Mouse (Mus musculus): ENCODE measurements around the gene Zfp341. TPM values are rescaled to one million over a fixed set of nuclear protein-coding genes. Genes with fewer than 3 reads are reported as not detected.

The Zfp341 gene
- polyA plus RNA-seq, 1 experiment, result 2.6 TPM

DNA sequence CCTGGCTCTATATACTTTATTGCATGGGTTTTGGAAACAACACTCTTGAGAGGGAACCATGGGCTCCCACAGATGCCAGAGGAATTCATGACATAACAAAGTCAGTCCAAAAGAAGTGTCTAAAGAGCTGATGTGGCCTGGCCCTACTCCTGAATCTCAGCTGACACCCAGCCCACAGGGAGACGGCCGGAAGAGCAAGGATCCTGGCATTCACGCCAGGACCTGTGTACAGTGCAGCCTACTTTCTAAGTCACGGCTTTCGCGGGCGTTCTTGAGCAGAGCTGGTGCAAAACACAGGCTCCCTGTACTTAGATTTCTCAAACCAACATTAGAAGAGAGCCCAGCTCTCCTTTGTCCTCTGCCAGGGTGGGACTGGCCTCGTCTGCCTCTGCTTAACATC is 32.5 kb upstream of the Zfp341 start:
- TF ChIP-seq POLR2A (IDR thresholded peaks at IDR 0.05; ENCODE audit: borderline replicate concordance, control insufficient read depth, low read depth, low read length) (no peak), CTCF (IDR thresholded peaks at IDR 0.05; ENCODE audit: control insufficient read depth, insufficient read depth, low read length) (no peak)
- WGBS, result 90% methylated on average over 8 of the region's 8 CpGs
- no peak overlapping the region for H3K4me3 ChIP-seq (replicated peaks; ENCODE audit: control insufficient read depth, low read depth, low read length)

GRCm38 (mm10) chr2:154581421-154581820 is 31.7 kb upstream of the Zfp341 start:
- 91% methylated on average over 1 of the region's 1 CpGs for WGBS
- TF ChIP-seq CTCF (IDR thresholded peaks at IDR 0.05; ENCODE audit: control insufficient read depth, insufficient read depth, low read length) (0 out of 2 replicates have a peak, but pooled peaks have one; percentile 17), POLR2A (IDR thresholded peaks at IDR 0.05; ENCODE audit: borderline replicate concordance, control insufficient read depth, low read depth, low read length) (no peak)
- Histone ChIP-seq H3K4me3 (replicated peaks; ENCODE audit: control insufficient read depth, low read depth, low read length) (no peak overlapping the region), H3K27ac (ENCODE audit: control insufficient read depth, insufficient read depth, low read depth, low read length, poor library complexity) (no peak overlapping the region), H3K4me1 (ENCODE audit: control insufficient read depth, insufficient read depth, low read length) (no peaks in the 10 kb centered on the region)

More for the DNA sequence above, 32.5 kb upstream of the Zfp341 start:
- H3K4me1 ChIP-seq (ENCODE audit: control insufficient read depth, insufficient read depth, low read length), result no peaks in the 10 kb centered on the region
- no peak overlapping the region for H3K27ac ChIP-seq (ENCODE audit: control insufficient read depth, insufficient read depth, low read depth, low read length, poor library complexity)

DNA sequence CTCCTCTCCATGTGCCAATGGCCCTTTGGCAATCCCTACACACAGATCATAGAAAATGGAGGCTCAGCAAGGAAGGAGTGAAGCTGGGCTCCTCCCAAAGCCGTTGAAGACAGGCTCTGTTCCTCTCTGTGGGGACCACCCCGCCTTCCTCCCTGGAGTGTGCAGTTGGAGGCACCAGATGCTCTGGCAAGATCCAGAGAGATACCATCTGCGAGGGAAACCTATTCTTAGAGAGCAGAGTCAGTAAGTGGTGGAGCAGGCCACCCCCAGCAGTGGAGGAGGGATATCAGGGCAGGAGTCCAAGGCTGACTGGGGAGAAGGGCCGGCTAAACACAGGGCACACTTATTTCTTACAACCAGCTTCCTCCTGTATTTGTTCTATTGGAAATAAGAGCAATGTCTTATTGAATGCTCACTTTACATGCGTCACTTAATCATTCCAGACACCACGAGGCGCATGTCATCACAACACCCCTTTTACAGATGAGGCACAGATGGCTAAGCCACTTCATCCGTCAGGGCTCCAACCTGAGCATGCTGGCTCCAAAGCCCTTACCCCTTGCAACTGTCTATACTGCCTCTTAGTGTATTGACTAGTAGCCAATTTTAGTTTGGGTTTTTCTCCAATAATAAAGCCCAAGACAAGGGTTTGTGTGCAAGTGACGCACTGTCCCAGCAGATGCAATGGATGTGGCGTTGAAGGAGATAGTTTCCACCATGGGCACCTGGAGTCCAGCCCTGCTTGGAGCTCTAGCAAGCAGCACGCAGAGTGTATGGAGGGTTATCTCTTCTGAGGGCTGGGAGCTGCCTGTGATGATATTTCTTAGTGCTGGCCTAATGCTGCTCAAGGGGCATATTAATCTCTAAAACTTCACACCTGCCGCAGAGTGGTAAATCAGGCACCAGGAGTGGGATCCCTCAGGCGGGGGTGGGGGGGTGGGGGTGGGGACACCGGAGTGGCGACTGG is 28.9 kb upstream of the Zfp341 start:
- WGBS, result 57% methylated on average over 15 of the region's 15 CpGs
- H3K4me1 ChIP-seq (ENCODE audit: control insufficient read depth, insufficient read depth, low read length), result no peaks in the 10 kb centered on the region
- no peak for TF ChIP-seq CTCF (IDR thresholded peaks at IDR 0.05; ENCODE audit: control insufficient read depth, insufficient read depth, low read length)
- no peak for TF ChIP-seq POLR2A (IDR thresholded peaks at IDR 0.05; ENCODE audit: borderline replicate concordance, control insufficient read depth, low read depth, low read length)
- no peak overlapping the region for H3K4me3 ChIP-seq (replicated peaks; ENCODE audit: control insufficient read depth, low read depth, low read length)
- no peak overlapping the region for H3K27ac ChIP-seq (ENCODE audit: control insufficient read depth, insufficient read depth, low read depth, low read length, poor library complexity)

GRCm38 (mm10) chr2:154584931-154585601 is 28.0 kb upstream of the Zfp341 start:
- Histone ChIP-seq H3K4me3 (replicated peaks; ENCODE audit: control insufficient read depth, low read depth, low read length) (no peak overlapping the region), H3K4me1 (ENCODE audit: control insufficient read depth, insufficient read depth, low read length) (no peaks in the 10 kb centered on the region), H3K27ac (ENCODE audit: control insufficient read depth, insufficient read depth, low read depth, low read length, poor library complexity) (no peak overlapping the region)
- 76% methylated on average over 17 of the region's 17 CpGs for WGBS
- TF ChIP-seq POLR2A (IDR thresholded peaks at IDR 0.05; ENCODE audit: borderline replicate concordance, control insufficient read depth, low read depth, low read length), result no peak
- no peak for TF ChIP-seq CTCF (IDR thresholded peaks at IDR 0.05; ENCODE audit: control insufficient read depth, insufficient read depth, low read length)

GRCm38 (mm10) chr2:154586405-154586804 is 26.7 kb upstream of the Zfp341 start:
- no peak overlapping the region for H3K27ac ChIP-seq (ENCODE audit: control insufficient read depth, insufficient read depth, low read depth, low read length, poor library complexity)
- 81% methylated on average over 5 of the region's 5 CpGs for WGBS
- H3K4me1 ChIP-seq (ENCODE audit: control insufficient read depth, insufficient read depth, low read length), result no peaks in the 10 kb centered on the region
- TF ChIP-seq CTCF (IDR thresholded peaks at IDR 0.05; ENCODE audit: control insufficient read depth, insufficient read depth, low read length) (peak; percentile 77), POLR2A (IDR thresholded peaks at IDR 0.05; ENCODE audit: borderline replicate concordance, control insufficient read depth, low read depth, low read length) (no peak)
- no peak overlapping the region for H3K4me3 ChIP-seq (replicated peaks; ENCODE audit: control insufficient read depth, low read depth, low read length)

DNA sequence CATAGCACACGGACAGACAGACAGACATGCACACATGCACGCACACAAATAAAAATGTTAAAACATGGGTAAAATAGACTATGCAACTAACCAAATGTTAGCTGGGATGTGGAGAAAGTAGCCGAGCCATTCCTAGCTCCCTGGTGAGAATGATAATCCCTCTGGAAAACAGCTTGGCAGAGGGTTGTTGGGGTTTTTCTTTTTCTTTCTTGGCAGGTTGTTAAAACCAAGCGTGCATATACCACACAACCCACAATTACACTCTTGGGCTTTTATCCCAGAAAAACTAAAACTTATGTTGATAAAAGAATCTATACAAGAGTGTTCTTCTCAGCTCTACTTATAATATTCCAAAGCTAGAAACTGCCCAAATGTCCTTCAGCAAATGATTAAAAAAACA is 24.0 kb upstream of the Zfp341 start:
- H3K4me3 ChIP-seq (replicated peaks; ENCODE audit: control insufficient read depth, low read depth, low read length), result no peak overlapping the region
- no peak for TF ChIP-seq POLR2A (IDR thresholded peaks at IDR 0.05; ENCODE audit: borderline replicate concordance, control insufficient read depth, low read depth, low read length)
- TF ChIP-seq CTCF (IDR thresholded peaks at IDR 0.05; ENCODE audit: control insufficient read depth, insufficient read depth, low read length), result no peak
- no peak overlapping the region for H3K27ac ChIP-seq (ENCODE audit: control insufficient read depth, insufficient read depth, low read depth, low read length, poor library complexity)
- no peaks in the 10 kb centered on the region for H3K4me1 ChIP-seq (ENCODE audit: control insufficient read depth, insufficient read depth, low read length)
- WGBS, result 88% methylated on average over 4 of the region's 4 CpGs

DNA sequence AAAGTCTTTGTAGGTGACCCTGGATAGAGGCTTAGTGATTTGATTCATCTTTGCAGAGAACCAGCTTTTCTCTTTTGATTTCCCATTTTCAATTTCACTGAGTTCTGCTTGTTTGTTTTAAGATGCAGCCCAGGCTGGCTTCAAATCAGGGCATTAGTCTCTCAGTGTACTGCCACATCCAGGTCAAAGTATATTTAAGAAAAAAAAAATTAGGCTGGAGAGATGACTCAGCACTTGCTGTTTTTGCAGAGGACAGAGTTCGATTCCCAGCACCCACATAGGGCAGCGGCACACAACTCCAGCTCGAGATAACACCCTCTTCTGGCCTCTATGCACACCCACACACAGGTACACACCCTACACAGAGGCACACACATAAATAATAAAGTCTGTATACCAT is 21.9 kb upstream of the Zfp341 start:
- H3K27ac ChIP-seq (ENCODE audit: control insufficient read depth, insufficient read depth, low read depth, low read length, poor library complexity), result no peak overlapping the region
- WGBS, result 81% methylated on average over 3 of the region's 3 CpGs
- no peak for TF ChIP-seq CTCF (IDR thresholded peaks at IDR 0.05; ENCODE audit: control insufficient read depth, insufficient read depth, low read length)
- TF ChIP-seq POLR2A (IDR thresholded peaks at IDR 0.05; ENCODE audit: borderline replicate concordance, control insufficient read depth, low read depth, low read length), result no peak
- no peaks in the 10 kb centered on the region for H3K4me1 ChIP-seq (ENCODE audit: control insufficient read depth, insufficient read depth, low read length)
- no peak overlapping the region for H3K4me3 ChIP-seq (replicated peaks; ENCODE audit: control insufficient read depth, low read depth, low read length)

DNA sequence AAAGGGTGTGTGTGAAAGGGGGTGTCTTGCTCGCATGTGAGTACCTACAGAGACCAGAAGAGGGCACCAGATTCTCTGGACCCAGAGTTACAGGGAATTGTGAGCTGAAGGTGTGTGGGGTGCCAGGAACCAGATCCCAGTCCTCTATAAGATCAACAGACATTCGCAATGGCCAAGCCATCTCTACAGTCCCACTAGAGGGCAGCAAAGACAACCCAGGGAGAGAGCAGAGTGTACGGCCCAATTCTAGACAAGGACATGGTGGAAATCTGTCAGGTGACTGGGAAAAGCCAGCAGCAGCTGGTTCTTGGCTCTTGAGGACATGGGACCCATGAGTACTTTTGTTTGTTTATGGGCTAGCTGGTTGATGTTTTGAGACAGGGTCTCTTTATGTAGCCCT is 20.1 kb upstream of the Zfp341 start:
- H3K27ac ChIP-seq (ENCODE audit: control insufficient read depth, insufficient read depth, low read depth, low read length, poor library complexity), result no peak overlapping the region
- 72% methylated on average over 3 of the region's 3 CpGs for WGBS
- no peaks in the 10 kb centered on the region for H3K4me1 ChIP-seq (ENCODE audit: control insufficient read depth, insufficient read depth, low read length)
- TF ChIP-seq CTCF (IDR thresholded peaks at IDR 0.05; ENCODE audit: control insufficient read depth, insufficient read depth, low read length) (peak; percentile 80), POLR2A (IDR thresholded peaks at IDR 0.05; ENCODE audit: borderline replicate concordance, control insufficient read depth, low read depth, low read length) (no peak)
- H3K4me3 ChIP-seq (replicated peaks; ENCODE audit: control insufficient read depth, low read depth, low read length), result no peak overlapping the region

Data from bone marrow, adult 2 months (tissue).